Mouse (Mus musculus) intestine, embryonic 16.5 days (tissue): Measurements from ENCODE around the gene Atp8a1. TPM values are rescaled to one million over a fixed set of nuclear protein-coding genes. Genes with fewer than 3 reads are reported as not detected.

Source experiments
- ATAC-seq: fragments of 200-750 bp; cut with Nextera tagmentation; 2 replicates; pipeline ENCODE4 v1.8.0; 2017; ENCODE audit warnings: moderate TSS enrichment, moderate library complexity
- H3K27ac ChIP-seq: fragments of 300-500 bp; sonication (generic); 2 replicates; pipeline ENCODE4 v1.5.1; 2014; ENCODE audit warnings: mild to moderate bottlenecking, low read length
- H3K27me3 ChIP-seq: fragments of 300-500 bp; sonication (generic); replicated peaks from 2 replicates; pipeline ENCODE4 v1.6.1; 2014; ENCODE audit warnings: low read length, control low read depth, mixed read lengths; ENCODE audit not compliant: control insufficient read depth, insufficient read depth
- H3K36me3 ChIP-seq: fragments of 300-500 bp; sonication (generic); 2 replicates; pipeline ENCODE4 v1.6.1; 2014; ENCODE audit warnings: low read length, control low read depth; ENCODE audit not compliant: control insufficient read depth, insufficient read depth
- H3K4me1 ChIP-seq: fragments of 300-500 bp; sonication (generic); 2 replicates; pipeline ENCODE4 v1.6.1; 2014; ENCODE audit warnings: low read length, control low read depth, mixed read lengths; ENCODE audit not compliant: control insufficient read depth, insufficient read depth
- H3K4me2 ChIP-seq: fragments of 300-500 bp; sonication (generic); 2 replicates; pipeline ENCODE4 v1.6.1; 2014; ENCODE audit warnings: low read depth, low read length, control low read depth
- H3K4me3 ChIP-seq: fragments of 300-500 bp; sonication (generic); 2 replicates; pipeline ENCODE4 v1.5.1; 2014; ENCODE audit warnings: mild to moderate bottlenecking, low read length
- H3K9ac ChIP-seq: fragments of 300-500 bp; sonication (generic); 2 replicates; pipeline ENCODE4 v1.6.1; 2014; ENCODE audit warnings: low read depth, low read length
- H3K9me3 ChIP-seq: fragments of 300-500 bp; sonication (generic); 2 replicates; pipeline ENCODE4 v1.6.1; 2016; ENCODE audit warnings: low read length, control low read depth; ENCODE audit not compliant: control insufficient read depth
- WGBS: fragments of 180-500 bp; shearing (Covaris S2); extraction: QIAGEN DNeasy Blood & Tissue Kit; methylation state at CpG from one replicate; pipeline ENCODE4 v1.1.7; 2014; 5-methylcytosine and 5-hydroxymethylcytosine counted together
- polyA plus RNA-seq: library from polyadenylated mRNA; unstranded; fragments of >200 nt; fragmentation: Nextera tagmentation; extraction: Ambion mirVana; gene quantifications from 2 replicates; pipeline ENCODE4 v1.2.1, GENCODE M21; 2015

Gene Atp8a1
- polyA plus RNA-seq, 1 experiment from 2014 or later: 13.1 TPM

- no peak overlapping the region for H3K4me2 ChIP-seq
- H3K4me3 ChIP-seq: no peak overlapping the region
- ATAC-seq: peak; percentile 83
- H3K9ac ChIP-seq: no peak overlapping the region
- no peak overlapping the region for H3K27ac ChIP-seq
- 71% methylated on average over 10 of the region's 10 CpGs for WGBS
- no peaks in the 10 kb centered on the region for H3K27me3 ChIP-seq
- no peaks in the 10 kb centered on the region for H3K9me3 ChIP-seq
- no peaks in the 10 kb centered on the region for H3K36me3 ChIP-seq
- H3K4me1 ChIP-seq: 0 out of 2 replicates have a peak, but pooled peaks cover 3% of the 10 kb centered on the region
Measured at GRCm38 (mm10) chr5:67831293-67832147, 15.7 kb downstream of the Atp8a1 start.

- no peaks in the 10 kb centered on the region for H3K27me3 ChIP-seq
- H3K9me3 ChIP-seq: no peaks in the 10 kb centered on the region
- 89% methylated on average over 3 of the region's 3 CpGs for WGBS
- H3K4me3 ChIP-seq: no peak overlapping the region
- H3K9ac ChIP-seq: no peak overlapping the region
- ATAC-seq: no peak
- H3K4me1 ChIP-seq: 0 out of 2 replicates have a peak, but pooled peaks cover 3% of the 10 kb centered on the region
- no peaks in the 10 kb centered on the region for H3K36me3 ChIP-seq
- H3K27ac ChIP-seq: no peak overlapping the region
- H3K4me2 ChIP-seq: no peak overlapping the region
Measured at GRCm38 (mm10) chr5:67828356-67828755, 18.9 kb downstream of the Atp8a1 start.

GRCm38 (mm10) chr5:67826935-67827334 is 20.3 kb downstream of the Atp8a1 start:
- H3K9me3 ChIP-seq: no peaks in the 10 kb centered on the region
- H3K27ac ChIP-seq: no peak overlapping the region
- H3K4me3 ChIP-seq: no peak overlapping the region
- WGBS: 91% methylated on average over 3 of the region's 3 CpGs
- H3K4me2 ChIP-seq: no peak overlapping the region
- no peaks in the 10 kb centered on the region for H3K27me3 ChIP-seq
- no peaks in the 10 kb centered on the region for H3K36me3 ChIP-seq
- H3K9ac ChIP-seq: no peak overlapping the region
- ATAC-seq: no peak
- H3K4me1 ChIP-seq: 0 out of 2 replicates have a peak, but pooled peaks cover 3% of the 10 kb centered on the region

GRCm38 (mm10) chr5:67826278-67826677 is 21.0 kb downstream of the Atp8a1 start:
- Histone ChIP-seq H3K27me3 (no peaks in the 10 kb centered on the region), H3K4me2 (no peak overlapping the region), H3K9me3 (no peaks in the 10 kb centered on the region), H3K9ac (no peak overlapping the region), H3K4me3 (no peak overlapping the region), H3K27ac (no peak overlapping the region), H3K36me3 (no peaks in the 10 kb centered on the region), H3K4me1 (no peaks in the 10 kb centered on the region)
- no peak for ATAC-seq
- 83% methylated on average over 9 of the region's 9 CpGs for WGBS

GRCm38 (mm10) chr5:67824600-67824999 is 22.6 kb downstream of the Atp8a1 start:
- Histone ChIP-seq H3K9ac (no peak overlapping the region), H3K36me3 (no peaks in the 10 kb centered on the region), H3K4me1 (no peaks in the 10 kb centered on the region), H3K4me3 (no peak overlapping the region), H3K9me3 (no peaks in the 10 kb centered on the region), H3K27me3 (no peaks in the 10 kb centered on the region), H3K4me2 (no peak overlapping the region), H3K27ac (no peak overlapping the region)
- 76% methylated on average over 2 of the region's 2 CpGs for WGBS
- ATAC-seq: no peak

- Histone ChIP-seq H3K4me2 (no peak overlapping the region), H3K9ac (no peak overlapping the region), H3K36me3 (no peaks in the 10 kb centered on the region), H3K27me3 (no peaks in the 10 kb centered on the region), H3K9me3 (no peaks in the 10 kb centered on the region), H3K4me1 (no peaks in the 10 kb centered on the region), H3K27ac (no peak overlapping the region), H3K4me3 (no peak overlapping the region)
- WGBS: 71% methylated on average over 5 of the region's 5 CpGs
- ATAC-seq: 0 out of 2 replicates have a peak, but pooled peaks have one; percentile 47
Measured at GRCm38 (mm10) chr5:67823771-67824170, 23.5 kb downstream of the Atp8a1 start.

- Histone ChIP-seq H3K27me3 (no peaks in the 10 kb centered on the region), H3K4me3 (no peak overlapping the region), H3K4me2 (no peak overlapping the region), H3K9me3 (no peaks in the 10 kb centered on the region), H3K9ac (no peak overlapping the region), H3K36me3 (no peaks in the 10 kb centered on the region), H3K27ac (no peak overlapping the region), H3K4me1 (no peaks in the 10 kb centered on the region)
- ATAC-seq: no peak
- 47% methylated on average over 6 of the region's 6 CpGs for WGBS
Measured at GRCm38 (mm10) chr5:67822619-67823018, 24.6 kb downstream of the Atp8a1 start.

GRCm38 (mm10) chr5:67821987-67822401 is 25.2 kb downstream of the Atp8a1 start:
- Histone ChIP-seq H3K4me1 (no peaks in the 10 kb centered on the region), H3K27ac (no peak overlapping the region), H3K9ac (no peak overlapping the region), H3K9me3 (no peaks in the 10 kb centered on the region), H3K27me3 (no peaks in the 10 kb centered on the region), H3K4me2 (no peak overlapping the region), H3K36me3 (no peaks in the 10 kb centered on the region), H3K4me3 (no peak overlapping the region)
- WGBS: 72% methylated on average over 8 of the region's 8 CpGs
- 0 out of 2 replicates have a peak, but pooled peaks have one; percentile 47 for ATAC-seq

GRCm38 (mm10) chr5:67821185-67821584 is 26.0 kb downstream of the Atp8a1 start:
- Histone ChIP-seq H3K27ac (no peak overlapping the region), H3K4me1 (no peaks in the 10 kb centered on the region), H3K4me2 (no peak overlapping the region), H3K27me3 (no peaks in the 10 kb centered on the region), H3K4me3 (no peak overlapping the region), H3K9ac (no peak overlapping the region), H3K9me3 (no peaks in the 10 kb centered on the region), H3K36me3 (no peaks in the 10 kb centered on the region)
- ATAC-seq: no peak
- WGBS: 85% methylated on average over 2 of the region's 2 CpGs
